Mouse (Mus musculus) midbrain, embryonic 15.5 days (tissue): ENCODE data around the gene Ahcy. TPM values are rescaled to one million over a fixed set of nuclear protein-coding genes. Genes with fewer than 3 reads are reported as not detected.

ENCODE experiments used
- ATAC-seq: fragments of 200-750 bp; cut with Nextera tagmentation; replicated peaks from 2 replicates; pipeline ENCODE4 v1.8.0; 2017; ENCODE audit warnings: moderate TSS enrichment
- H3K27ac ChIP-seq: fragments of 300-500 bp; sonication (generic); 2 replicates; pipeline ENCODE4 v1.5.1; 2015; ENCODE audit warnings: mild to moderate bottlenecking, inconsistent platforms
- H3K27me3 ChIP-seq: fragments of 300-500 bp; sonication (generic); replicated peaks from 2 replicates; pipeline ENCODE4 v1.6.1; 2015; ENCODE audit warnings: inconsistent platforms
- H3K36me3 ChIP-seq: fragments of 300-500 bp; sonication (generic); replicated peaks from 2 replicates; pipeline ENCODE4 v1.6.1; 2015; ENCODE audit warnings: inconsistent platforms
- H3K4me1 ChIP-seq: fragments of 300-500 bp; sonication (generic); 2 replicates; pipeline ENCODE4 v1.6.1; 2015; ENCODE audit warnings: inconsistent platforms
- H3K4me2 ChIP-seq: fragments of 300-500 bp; sonication (generic); 2 replicates; pipeline ENCODE4 v1.6.1; 2015; ENCODE audit warnings: inconsistent platforms, mild to moderate bottlenecking, moderate library complexity
- H3K4me3 ChIP-seq: fragments of 300-500 bp; sonication (generic); 2 replicates; pipeline ENCODE4 v1.5.1; 2015; ENCODE audit warnings: mild to moderate bottlenecking, inconsistent platforms
- H3K9ac ChIP-seq: fragments of 300-500 bp; sonication (generic); 2 replicates; pipeline ENCODE4 v1.6.1; 2015; ENCODE audit warnings: mild to moderate bottlenecking, inconsistent platforms
- H3K9me3 ChIP-seq: fragments of 300-500 bp; sonication (generic); 2 replicates; pipeline ENCODE4 v1.6.1; 2016; ENCODE audit warnings: inconsistent platforms
- WGBS: fragments of 180-500 bp; shearing (Covaris S2); methylation state at CpG from one replicate; pipeline ENCODE4 v1.1.7; 2015; ENCODE audit warnings: mixed read lengths; 5-methylcytosine and 5-hydroxymethylcytosine counted together
- polyA plus RNA-seq: library from polyadenylated mRNA; unstranded; fragments of >200 nt; fragmentation: Nextera tagmentation; extraction: Ambion mirVana; gene quantifications from 2 replicates; pipeline ENCODE4 v1.2.1, GENCODE M21; 2015

Gene Ahcy
- polyA plus RNA-seq, 1 experiment from 2014 or later = 34.5 TPM

DNA sequence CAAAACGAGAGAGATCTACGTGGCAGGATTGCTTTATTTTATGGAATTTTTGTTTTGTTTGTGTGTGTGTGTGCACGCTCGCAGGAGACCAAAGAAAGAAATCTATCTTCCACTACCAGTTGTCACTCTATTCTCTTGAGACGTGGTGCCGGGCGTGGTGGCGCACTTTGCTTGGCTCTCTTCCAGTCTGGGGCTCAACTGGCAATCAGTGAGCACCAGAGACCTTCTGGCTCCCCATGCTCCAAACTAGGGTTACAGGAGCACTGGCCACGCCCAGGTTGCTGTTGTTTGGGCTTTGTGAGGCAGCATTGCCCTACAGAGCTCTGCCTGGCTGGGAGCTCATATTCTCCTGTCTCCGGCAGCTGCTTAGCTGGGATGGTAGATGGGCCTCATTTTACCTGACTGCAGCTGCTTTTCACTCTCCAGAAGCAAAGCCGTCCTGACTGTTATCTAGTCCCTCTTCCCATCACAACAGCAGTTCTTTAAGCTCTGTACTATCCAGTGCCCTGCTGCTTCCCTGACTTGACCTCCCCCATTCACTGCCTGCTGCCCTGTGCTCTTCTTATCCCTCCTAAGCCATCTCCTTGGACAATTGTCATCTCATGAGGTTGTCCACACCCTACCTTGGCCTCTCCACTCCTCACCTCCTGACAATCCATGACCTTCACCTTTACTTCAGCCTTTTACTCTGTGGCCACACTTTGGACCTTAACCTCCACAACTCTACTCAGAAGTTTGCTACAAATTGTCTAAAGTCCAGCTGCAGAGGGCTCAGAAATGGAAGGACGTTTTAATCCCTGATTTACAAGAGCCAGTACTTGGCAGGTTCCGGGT lies 16.8 kb upstream of the Ahcy start:
- Histone ChIP-seq H3K27me3 (no peaks in the 10 kb centered on the region), H3K4me3 (no peak overlapping the region)
- WGBS = 69% methylated on average over 13 of the region's 13 CpGs

DNA sequence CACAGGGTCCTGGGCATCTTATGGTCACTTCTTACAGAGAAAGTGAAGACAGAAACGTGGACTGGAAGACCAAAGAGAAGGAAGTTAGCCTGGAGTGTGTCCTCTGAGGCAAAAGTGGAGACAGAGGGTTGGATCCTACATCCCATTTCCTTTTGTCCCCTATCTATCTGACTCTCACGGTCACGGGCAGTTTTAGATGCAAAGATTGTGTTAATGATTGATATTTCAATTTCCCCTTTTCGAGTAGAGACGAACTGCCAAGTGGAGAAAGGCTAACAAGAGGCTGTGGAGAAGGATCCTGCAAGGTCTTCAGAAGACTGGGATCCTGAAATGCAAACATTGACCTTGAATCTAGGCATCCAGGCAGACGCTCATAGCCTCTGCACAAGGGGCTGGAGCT lies 14.0 kb upstream of the Ahcy start:
- no peak for ATAC-seq
- H3K27me3 ChIP-seq = no peaks in the 10 kb centered on the region
- no peak overlapping the region for H3K4me3 ChIP-seq
- no peak overlapping the region for H3K27ac ChIP-seq
- H3K4me1 ChIP-seq = no peaks in the 10 kb centered on the region
- WGBS = 80% methylated on average over 6 of the region's 6 CpGs
- no peaks in the 10 kb centered on the region for H3K9me3 ChIP-seq
- no peak overlapping the region for H3K4me2 ChIP-seq
- H3K9ac ChIP-seq = no peak overlapping the region
- no peaks in the 10 kb centered on the region for H3K36me3 ChIP-seq

More for the DNA sequence above, 16.8 kb upstream of the Ahcy start:
- Histone ChIP-seq H3K9me3 (no peaks in the 10 kb centered on the region), H3K4me2 (no peak overlapping the region), H3K27ac (no peak overlapping the region), H3K36me3 (no peaks in the 10 kb centered on the region), H3K9ac (no peak overlapping the region), H3K4me1 (no peaks in the 10 kb centered on the region)
- ATAC-seq = no peak

DNA sequence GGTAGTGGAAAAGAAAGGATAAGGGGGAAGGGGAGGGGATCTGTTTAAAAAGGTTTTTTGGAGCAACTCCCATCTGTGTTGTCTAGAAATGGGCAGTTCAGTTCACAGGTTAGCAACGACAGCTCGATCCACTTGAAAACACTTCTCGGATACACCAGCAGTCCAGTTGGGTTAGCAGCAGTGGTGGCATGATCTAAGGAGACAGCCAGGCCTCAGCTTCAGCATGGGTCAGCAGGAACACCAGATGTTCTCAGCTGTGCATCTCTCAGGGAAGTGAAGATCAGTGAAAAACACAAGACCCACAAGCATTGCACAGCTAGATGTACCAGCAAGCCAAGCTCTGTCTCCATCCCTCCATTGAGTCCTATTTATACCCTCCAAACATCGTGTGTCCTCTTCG lies 12.0 kb upstream of the Ahcy start:
- ATAC-seq = no peak
- no peak overlapping the region for H3K27ac ChIP-seq
- H3K4me3 ChIP-seq = no peak overlapping the region
- WGBS = 90% methylated on average over 5 of the region's 5 CpGs
- no peak overlapping the region for H3K9ac ChIP-seq
- H3K36me3 ChIP-seq = no peaks in the 10 kb centered on the region
- no peaks in the 10 kb centered on the region for H3K9me3 ChIP-seq
- H3K4me1 ChIP-seq = no peaks in the 10 kb centered on the region
- H3K27me3 ChIP-seq = no peaks in the 10 kb centered on the region
- H3K4me2 ChIP-seq = no peak overlapping the region

DNA sequence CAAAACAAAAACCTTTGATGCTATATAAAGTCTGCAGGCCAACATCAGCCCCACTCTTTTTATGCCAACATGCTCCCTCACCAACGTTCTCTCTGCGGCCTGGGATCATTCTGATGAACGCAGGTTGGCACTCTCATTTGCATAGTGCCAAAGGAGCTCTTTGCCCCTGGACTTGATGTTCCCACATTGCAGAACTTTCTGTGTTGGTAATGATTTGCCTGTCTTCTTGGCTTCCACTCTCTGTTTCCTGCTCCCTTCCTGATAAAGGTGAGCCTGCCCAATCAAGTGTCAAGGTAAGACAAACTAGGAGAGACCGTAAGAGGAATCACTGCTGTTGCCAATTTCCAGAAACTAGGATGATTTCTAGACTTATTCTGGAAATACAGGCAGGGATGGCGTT lies 10.2 kb upstream of the Ahcy start:
- Histone ChIP-seq H3K27me3 (no peaks in the 10 kb centered on the region), H3K9me3 (no peaks in the 10 kb centered on the region), H3K4me2 (no peak overlapping the region), H3K4me1 (no peaks in the 10 kb centered on the region), H3K36me3 (no peaks in the 10 kb centered on the region), H3K4me3 (no peak overlapping the region), H3K27ac (no peak overlapping the region), H3K9ac (no peak overlapping the region)
- no peak for ATAC-seq
- WGBS = 89% methylated on average over 5 of the region's 5 CpGs

DNA sequence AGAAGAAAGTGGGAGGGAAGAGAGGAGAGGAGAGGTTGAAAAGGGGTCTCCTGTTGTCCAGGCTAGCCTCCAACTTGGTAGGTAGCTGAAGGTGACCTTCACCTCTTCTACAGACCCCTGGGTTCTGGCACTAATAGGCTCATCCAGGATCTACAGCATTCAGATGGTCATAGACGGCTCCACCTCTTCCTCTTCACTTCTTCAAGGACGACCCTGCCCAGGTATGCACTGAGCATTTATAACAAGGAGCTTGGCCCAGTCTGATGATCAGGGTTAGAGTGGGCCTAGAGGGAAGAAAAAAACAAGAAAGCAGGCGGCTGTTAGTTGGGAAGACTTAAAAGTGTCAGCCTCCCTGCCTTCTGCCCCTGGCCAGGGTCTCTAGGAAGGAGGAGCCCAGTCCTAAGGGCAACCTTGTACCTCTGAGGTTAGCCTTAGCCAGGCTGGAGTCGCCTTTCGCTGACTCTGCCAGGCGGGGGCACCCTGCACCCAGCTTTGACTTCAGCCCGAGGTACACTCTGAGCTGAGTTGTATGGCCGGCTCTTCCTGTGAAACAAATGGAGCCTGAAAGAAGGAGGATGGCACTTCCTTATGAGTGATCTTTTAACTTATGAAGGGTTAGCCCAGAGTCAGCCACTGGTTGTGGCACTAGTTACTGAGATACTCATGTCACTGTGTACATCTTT lies 8.0 kb upstream of the Ahcy start:
- ATAC-seq = no peak
- no peaks in the 10 kb centered on the region for H3K4me1 ChIP-seq
- H3K36me3 ChIP-seq = no peaks in the 10 kb centered on the region
- H3K27ac ChIP-seq = no peak overlapping the region
- no peaks in the 10 kb centered on the region for H3K9me3 ChIP-seq
- no peak overlapping the region for H3K4me3 ChIP-seq
- 20% methylated on average over 8 of the region's 8 CpGs for WGBS
- no peak overlapping the region for H3K9ac ChIP-seq
- H3K4me2 ChIP-seq = no peak overlapping the region
- H3K27me3 ChIP-seq = no peaks in the 10 kb centered on the region

DNA sequence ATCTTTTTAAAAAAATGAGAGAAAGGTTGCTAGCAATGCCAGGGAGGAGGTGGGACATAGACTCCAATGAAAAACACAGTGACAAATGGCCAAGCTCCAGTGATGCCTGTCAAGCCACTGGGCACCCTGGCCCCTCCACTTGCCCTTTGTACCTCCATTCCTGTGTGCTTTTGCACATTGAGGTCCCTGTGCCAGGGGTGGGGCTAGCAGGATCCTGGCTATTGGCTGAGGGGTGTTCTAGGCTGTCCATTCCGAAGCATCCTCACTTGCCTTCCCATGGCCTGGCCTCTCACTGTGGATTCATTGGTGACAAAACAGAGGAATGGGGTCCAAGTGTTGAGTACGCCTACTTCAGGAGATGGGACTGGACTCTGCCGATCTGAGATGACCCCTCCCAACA lies 6.8 kb upstream of the Ahcy start:
- no peak overlapping the region for H3K27ac ChIP-seq
- no peak overlapping the region for H3K9ac ChIP-seq
- H3K4me1 ChIP-seq = no peaks in the 10 kb centered on the region
- WGBS = 93% methylated on average over 3 of the region's 3 CpGs
- no peak for ATAC-seq
- H3K4me2 ChIP-seq = no peak overlapping the region
- H3K4me3 ChIP-seq = no peak overlapping the region
- H3K27me3 ChIP-seq = no peaks in the 10 kb centered on the region
- no peaks in the 10 kb centered on the region for H3K36me3 ChIP-seq
- no peaks in the 10 kb centered on the region for H3K9me3 ChIP-seq

DNA sequence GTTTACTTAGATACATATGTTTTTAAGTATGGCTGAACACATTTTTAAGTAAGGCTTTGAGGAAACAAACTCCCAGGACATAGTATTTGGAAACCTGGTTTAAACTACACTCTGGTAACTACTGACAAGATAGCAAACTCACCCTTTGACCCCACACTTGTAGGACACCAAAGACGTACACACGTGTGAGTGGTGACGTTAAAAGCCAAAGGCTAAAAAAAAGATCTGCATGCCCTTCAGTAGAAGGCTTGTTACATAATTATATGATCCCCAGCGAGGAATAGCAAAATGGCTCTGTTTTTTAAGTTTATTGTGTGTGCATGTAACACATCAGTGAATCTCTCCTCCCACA lies 5.9 kb upstream of the Ahcy start:
- Histone ChIP-seq H3K4me1 (peaks cover 7% of the 10 kb centered on the region), H3K9me3 (no peaks in the 10 kb centered on the region), H3K9ac (no peak overlapping the region), H3K4me3 (no peak overlapping the region), H3K4me2 (no peak overlapping the region), H3K27ac (no peak overlapping the region), H3K36me3 (no peaks in the 10 kb centered on the region), H3K27me3 (no peaks in the 10 kb centered on the region)
- no peak for ATAC-seq
- WGBS = 72% methylated on average over 4 of the region's 4 CpGs

DNA sequence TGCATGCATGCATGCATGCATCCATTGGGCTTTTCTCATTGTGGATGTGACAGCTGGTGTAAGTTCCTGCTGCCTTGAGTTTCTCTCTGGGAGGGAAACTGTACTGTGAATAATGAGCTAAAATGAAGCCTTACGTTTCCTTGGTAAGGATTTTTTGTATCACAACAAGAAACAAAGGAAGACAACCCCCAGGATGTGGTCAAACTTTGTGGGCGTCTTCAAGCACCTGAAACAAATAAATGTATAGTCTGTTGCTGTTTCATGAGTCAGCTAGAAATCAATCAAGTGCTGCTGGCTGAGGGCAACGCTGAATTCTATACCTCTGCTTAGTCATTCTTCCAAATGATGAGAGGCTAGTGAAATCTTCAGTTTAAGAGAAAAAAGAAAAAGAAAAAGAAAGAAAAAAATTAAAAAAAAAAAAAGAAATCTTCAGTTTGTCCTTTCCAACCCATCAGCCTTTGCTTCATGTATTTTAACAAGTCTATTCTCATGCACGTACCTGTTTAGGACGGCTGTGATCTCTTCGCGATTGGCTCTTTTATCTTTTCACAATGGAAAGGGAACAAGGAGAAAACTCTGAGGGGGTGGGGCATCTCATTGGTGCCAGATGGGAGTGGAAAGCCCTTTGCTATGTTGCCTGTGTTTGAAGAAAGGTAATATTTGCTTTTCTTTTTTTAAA lies 5.3 kb upstream of the Ahcy start:
- peaks cover 12% of the 10 kb centered on the region for H3K4me1 ChIP-seq
- H3K36me3 ChIP-seq = no peaks in the 10 kb centered on the region
- 31% methylated on average over 7 of the region's 7 CpGs for WGBS
- no peak overlapping the region for H3K27ac ChIP-seq
- ATAC-seq = no peak
- no peak overlapping the region for H3K9ac ChIP-seq
- no peak overlapping the region for H3K4me2 ChIP-seq
- no peaks in the 10 kb centered on the region for H3K9me3 ChIP-seq
- no peaks in the 10 kb centered on the region for H3K27me3 ChIP-seq
- no peak overlapping the region for H3K4me3 ChIP-seq

DNA sequence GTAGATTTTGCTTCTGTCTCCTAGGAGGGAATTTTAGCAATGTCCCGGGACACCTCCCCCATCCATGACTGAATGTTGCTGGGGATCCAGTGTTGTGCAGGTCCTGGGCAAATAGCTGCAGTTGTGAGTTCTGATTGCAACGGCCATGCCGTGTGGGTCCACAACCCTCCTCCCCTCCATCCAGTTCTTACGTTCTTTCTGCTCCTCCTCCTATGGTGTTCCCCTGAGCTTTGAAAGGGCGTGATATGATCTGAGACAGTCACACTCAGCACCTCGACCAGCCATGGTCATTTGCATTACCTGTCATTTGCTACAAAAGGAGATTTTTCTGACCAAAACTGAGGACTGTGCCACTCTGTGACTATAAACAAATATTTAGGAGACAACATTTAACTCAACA lies 1.4 kb upstream of the Ahcy start:
- no peak overlapping the region for H3K27ac ChIP-seq
- H3K4me3 ChIP-seq = no peak overlapping the region
- H3K9me3 ChIP-seq = no peaks in the 10 kb centered on the region
- peaks cover 24% of the 10 kb centered on the region for H3K4me1 ChIP-seq
- no peaks in the 10 kb centered on the region for H3K36me3 ChIP-seq
- 83% methylated on average over 6 of the region's 6 CpGs for WGBS
- H3K4me2 ChIP-seq = peak overlapping the region; percentile 85; the same call in 1 of the 2 replicates
- no peak overlapping the region for H3K9ac ChIP-seq
- H3K27me3 ChIP-seq = no peaks in the 10 kb centered on the region
- ATAC-seq = no peak

DNA sequence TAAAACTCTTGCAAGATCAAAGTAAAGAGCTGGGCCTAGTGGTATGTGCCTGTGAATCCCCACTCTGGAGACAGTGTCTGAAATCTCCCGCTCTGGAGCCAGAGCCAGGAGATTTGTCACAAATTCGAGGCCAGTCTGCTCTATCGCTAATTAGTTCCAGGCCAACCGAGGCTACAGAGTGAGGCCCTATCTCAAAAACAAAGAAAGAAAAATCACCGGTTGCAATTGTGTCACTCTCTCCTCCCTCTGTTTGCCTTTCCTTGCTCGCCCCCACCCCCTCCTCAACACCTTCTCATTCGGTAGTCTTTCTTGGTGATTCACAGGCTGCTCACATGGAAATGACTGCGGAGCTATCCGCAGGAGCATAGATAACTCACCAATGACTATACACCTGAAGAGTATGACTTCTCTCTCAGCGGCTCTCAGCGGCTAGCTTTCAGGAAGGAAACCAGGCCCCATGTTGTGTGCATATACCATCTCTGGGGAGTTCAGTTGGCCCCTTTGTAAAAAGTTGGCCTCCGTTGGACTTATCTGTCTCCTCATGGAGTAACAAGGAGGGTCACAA lies 551 bp upstream of the Ahcy start:
- peak; percentile 10 for ATAC-seq
- H3K36me3 ChIP-seq = no peaks in the 10 kb centered on the region
- WGBS = 18% methylated on average over 12 of the region's 12 CpGs
- peak overlapping the region; percentile 90 for H3K9ac ChIP-seq
- H3K27ac ChIP-seq = peak overlapping the region; percentile 89
- H3K4me2 ChIP-seq = peak overlapping the region; percentile 85
- peak overlapping the region; percentile 78 for H3K4me3 ChIP-seq
- no peaks in the 10 kb centered on the region for H3K9me3 ChIP-seq
- H3K27me3 ChIP-seq = no peaks in the 10 kb centered on the region
- H3K4me1 ChIP-seq = peaks cover 24% of the 10 kb centered on the region

DNA sequence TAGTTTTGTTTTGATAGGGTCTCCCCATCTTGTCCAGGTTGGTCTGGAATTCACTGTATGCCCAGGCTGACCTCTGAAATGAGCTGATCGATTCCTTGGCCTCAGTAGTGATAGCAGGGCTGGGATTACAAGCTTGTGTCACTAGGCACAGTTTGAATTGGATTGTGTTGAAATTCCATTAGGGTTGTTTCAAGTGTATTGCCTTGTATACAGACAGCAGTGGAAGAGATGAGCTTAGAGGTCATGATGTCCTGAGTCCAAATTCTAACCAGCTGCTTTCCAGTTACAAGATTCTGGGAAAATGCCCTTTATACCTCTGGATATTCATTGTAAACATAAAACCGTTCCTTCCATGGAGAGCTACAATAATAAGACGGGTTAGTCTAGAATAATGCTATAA lies 950 bp downstream of the Ahcy start:
- 25% methylated on average over 3 of the region's 3 CpGs for WGBS
- Histone ChIP-seq H3K4me3 (peak overlapping the region; percentile 78), H3K27me3 (no peaks in the 10 kb centered on the region), H3K9me3 (no peaks in the 10 kb centered on the region), H3K27ac (peak overlapping the region; percentile 89), H3K36me3 (peaks cover 1% of the 10 kb centered on the region; the same call in 1 of the 2 replicates), H3K4me1 (peaks cover 24% of the 10 kb centered on the region), H3K9ac (peak overlapping the region; percentile 90), H3K4me2 (peak overlapping the region; percentile 85)
- ATAC-seq = no peak

DNA sequence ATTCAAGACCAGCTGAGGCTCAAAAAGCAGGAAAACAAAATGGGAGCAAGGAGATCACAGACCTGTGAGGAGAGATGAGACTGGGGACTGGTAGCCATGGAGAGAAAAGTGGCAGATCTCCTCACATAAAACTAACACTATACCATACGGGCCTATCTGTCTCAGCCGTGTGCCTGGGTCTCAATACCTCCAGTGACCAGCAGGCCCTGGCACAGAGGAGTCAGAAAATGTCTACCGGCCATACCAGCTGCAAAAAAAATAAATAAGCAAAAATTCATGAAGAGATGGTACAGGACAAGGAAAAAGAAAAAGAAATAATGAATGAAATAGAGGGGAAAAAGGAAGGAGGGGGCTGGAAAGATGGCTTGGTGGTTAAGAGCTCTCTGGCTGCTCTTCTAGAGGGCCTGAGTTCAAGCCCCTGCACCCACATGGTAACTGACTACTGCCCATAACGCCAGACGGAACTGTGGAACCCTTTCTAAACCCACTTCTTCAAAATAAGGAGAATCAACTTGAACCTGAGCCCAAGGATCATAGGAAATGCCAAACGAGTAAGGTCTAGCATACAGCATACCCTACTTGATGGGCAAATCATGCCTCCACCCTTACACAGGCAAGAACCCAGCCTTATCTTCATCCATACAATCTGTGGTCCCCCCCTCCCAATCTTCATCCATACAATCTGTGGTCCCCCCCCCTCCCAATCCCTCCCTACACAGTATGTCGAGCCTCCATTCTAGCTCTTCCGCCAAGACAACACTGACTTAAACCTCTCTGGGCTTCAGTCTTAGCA lies 1.7 kb downstream of the Ahcy start:
- Histone ChIP-seq H3K27ac (no peak overlapping the region), H3K4me2 (peak overlapping the region; percentile 85), H3K27me3 (no peaks in the 10 kb centered on the region), H3K36me3 (peaks cover 9% of the 10 kb centered on the region; the same call in 1 of the 2 replicates), H3K9me3 (no peaks in the 10 kb centered on the region), H3K9ac (no peak overlapping the region), H3K4me1 (peaks cover 24% of the 10 kb centered on the region), H3K4me3 (no peak overlapping the region)
- WGBS = 83% methylated on average over 8 of the region's 8 CpGs
- ATAC-seq = no peak
